Mouse (Mus musculus) frontal cortex, postnatal 14 days (tissue): Measurements from ENCODE around the gene Ankrd9.
A peak's percentile ranks its signal among the peaks of the same experiment; 100 is the strongest.

Experiments
- DNase-seq, 2 experiments: peaks; one replicate each; pipeline ENCODE4 v3.0.0; 2022; ENCODE audit warnings: low spot score in 2 of 2

The Ankrd9 gene

DNA sequence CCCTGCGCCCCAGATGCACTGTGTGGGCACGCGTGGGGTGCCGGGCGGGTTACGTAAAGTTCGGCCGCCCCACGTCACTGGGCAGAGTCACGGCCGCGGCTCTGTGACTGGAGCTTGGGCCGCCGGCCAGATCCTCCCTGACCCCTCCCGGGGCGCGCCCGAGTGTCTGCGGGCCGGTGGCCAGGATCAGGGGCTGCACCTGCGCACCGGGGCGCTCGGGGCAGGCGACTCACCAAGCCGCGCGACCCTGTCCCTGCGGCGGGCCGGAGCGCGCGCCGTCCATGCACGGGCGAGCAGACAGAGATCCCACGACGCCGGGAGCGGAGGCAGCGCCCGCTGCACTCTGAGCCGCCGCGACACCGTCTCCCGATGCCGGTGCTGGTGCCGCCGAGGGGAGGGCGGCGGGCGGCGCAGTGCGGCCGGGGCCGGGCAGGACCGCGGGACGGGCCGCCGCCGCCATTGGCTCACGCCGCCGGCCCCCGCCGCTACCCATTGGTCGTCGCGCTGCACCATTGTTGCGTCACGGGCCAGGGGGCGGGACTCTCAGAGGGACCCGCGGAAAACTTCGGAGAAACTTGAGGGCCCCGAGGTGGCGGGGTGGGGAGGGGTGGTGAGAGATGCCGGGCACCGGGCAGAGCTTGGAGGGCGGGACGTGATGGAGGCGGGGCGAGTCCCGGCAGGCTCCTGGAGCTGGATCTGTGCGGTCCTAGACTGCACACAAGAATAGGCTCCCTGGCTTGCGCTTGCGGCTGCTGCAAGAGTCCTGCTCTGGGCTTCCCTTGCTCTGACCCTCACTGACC is at the start of gene Ankrd9:
Gene Ankrd9, minus strand, starts transcription at position 434 of the 800 bp plus-strand sequence.
- peak; percentile 82 to 87 for DNase-seq

- no peak for DNase-seq
Observed at GRCm38 (mm10) chr12:111021577-111021976, 42.7 kb upstream of the Ankrd9 start.

DNA sequence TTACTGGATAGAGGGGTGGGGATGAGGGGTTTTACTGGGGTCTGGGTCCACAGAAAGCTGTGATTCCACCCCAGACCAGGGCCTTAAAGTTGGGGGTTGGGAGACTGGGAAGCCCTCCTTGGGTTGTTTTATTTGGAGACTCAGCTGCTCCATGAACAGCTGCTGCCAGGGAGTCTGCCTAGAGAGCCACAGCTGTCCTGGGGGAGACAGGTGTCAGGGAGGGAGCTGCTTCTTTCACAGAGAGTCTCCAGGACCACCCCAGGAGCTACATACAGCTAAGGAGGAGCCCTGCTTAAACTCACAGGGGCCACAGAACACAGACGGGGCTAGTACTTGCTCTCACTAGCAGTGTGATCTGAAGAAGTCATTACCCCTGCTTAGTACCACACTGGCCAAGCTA is 42.3 kb upstream of the Ankrd9 start:
- no peak for DNase-seq

DNA sequence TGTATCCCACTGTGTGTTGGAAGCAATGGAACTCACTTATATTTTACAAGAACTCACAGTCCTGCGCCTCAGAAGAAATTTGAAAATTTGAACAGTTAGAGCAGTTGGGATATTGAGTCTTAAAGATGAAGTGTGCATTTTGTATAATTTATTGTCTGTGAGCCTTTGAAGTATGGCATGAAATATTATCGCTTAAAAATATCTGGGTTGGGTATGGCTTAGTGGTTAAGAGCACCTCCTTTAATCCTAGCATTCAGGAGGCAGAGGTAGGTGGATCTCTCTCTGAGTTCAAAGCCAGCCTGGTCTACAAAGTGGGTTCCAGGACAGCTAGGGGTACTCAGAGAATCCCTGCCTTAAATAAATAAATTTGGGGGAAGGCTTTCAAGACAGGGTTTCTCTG is 40.2 kb upstream of the Ankrd9 start:
- DNase-seq, result no peak

- no peak for DNase-seq
Observed at GRCm38 (mm10) chr12:111018068-111018467, 39.2 kb upstream of the Ankrd9 start.

DNA sequence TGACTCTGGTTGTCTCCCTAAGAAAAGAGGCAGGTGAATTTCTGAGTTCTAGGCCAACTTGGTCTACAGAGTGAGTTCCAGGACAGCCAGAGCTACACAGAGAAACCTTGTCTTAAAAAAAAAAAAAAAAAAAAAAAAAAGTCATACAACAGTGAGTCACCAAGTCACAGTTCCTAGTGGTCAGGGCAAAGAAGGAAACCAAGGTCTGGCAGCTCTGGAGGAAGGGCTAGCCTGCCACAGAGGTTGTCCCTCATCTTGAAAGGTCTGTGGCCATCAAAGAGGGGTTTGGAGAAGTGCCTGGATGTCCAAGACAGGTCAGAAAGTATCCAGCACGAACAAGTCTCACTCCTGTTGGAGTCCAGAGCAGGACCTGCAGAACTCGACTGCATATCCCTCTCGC is 38.0 kb upstream of the Ankrd9 start:
- no peak for DNase-seq

GRCm38 (mm10) chr12:111009615-111010257 is 30.9 kb upstream of the Ankrd9 start:
- DNase-seq, result no peak

GRCm38 (mm10) chr12:111008500-111009490 is 30.0 kb upstream of the Ankrd9 start:
- no peak for DNase-seq

DNA sequence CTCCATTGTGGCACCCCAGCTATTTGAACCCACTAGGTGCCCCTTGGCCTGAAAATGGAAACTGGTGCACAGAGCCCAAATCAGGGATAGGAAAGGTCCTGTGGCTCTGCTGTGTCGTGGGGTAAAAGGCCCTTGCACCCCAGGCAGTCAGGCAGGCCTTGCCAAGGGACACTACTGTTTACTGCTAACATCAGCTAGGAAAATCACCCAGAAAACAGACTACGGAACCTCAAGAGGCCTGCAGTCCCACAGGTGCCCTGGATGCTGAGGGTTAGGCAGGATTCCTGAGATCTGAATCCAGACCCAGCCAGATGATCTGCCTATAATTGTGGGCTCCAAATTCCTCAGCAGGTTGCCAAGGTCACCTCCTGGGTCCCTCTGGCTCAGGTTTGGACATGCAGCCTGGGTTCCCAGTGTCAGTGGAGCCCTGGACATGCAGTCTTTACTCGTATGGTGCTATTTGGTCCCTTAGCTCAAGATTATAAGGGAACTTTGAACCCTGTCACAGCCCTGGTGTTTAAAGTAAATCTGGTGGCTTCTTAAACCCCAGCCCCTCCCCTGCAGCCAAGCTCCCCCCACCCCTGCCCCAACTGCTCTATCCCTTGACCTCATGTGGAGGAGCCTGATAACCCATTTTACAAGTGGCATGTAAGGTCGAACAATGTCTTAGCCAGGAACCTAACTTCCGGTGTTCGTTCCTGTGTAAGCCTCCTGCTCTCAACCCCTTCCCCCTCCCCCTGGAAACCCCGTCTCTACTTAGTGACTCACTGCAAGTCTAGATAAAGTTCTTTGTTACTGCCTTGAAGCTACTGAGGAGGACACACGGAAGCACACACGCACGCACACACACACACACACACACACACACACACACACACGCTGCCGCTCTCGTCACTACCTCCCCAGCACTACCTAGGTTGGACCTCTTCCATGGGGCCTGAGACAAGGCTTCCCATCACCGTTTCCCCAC is 28.6 kb upstream of the Ankrd9 start:
- DNase-seq, result no peak

GRCm38 (mm10) chr12:111006339-111006738 is 27.5 kb upstream of the Ankrd9 start:
- no peak for DNase-seq

GRCm38 (mm10) chr12:111005803-111006202 is 27.0 kb upstream of the Ankrd9 start:
- no peak for DNase-seq

- no peak for DNase-seq
Observed at GRCm38 (mm10) chr12:111004142-111004541, 25.3 kb upstream of the Ankrd9 start.

DNA sequence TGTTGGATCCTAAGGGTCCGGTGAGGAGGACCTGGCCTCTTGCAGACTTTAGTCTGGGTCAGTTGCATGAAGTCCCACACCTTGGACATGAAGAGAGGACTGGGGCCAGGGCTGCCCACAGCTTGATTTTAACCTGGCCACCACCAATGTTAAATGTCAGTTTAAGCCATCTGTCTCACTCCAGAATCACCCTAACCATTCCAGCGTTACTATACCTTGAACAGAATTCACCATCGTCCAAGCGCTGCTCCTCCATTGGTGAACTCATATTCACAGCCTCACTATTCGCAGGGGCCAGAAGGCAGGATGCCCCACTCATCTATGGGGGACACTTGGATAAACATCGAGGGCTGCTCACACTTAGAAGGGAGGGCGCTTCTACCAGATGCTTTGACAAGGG is 22.1 kb upstream of the Ankrd9 start:
- no peak for DNase-seq

DNA sequence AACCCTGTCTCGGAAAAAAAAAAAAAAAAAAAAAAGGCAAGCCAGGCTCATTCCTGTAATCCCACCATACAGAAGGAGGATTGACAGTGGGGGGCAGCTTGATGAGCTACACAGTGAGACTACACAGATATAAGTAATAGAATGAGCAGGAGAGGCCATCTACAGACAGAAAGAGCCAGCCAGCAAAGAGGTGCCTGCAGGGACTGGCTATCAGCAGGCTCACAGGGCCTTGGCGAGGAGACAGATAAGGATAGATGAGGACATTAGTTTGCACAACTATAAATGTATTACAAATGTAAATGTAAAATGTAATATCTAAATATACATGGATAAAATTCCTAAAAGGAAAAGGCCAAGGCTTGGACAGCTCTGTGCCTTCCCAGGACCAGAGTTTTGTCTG is 21.0 kb upstream of the Ankrd9 start:
- DNase-seq, result no peak

DNA sequence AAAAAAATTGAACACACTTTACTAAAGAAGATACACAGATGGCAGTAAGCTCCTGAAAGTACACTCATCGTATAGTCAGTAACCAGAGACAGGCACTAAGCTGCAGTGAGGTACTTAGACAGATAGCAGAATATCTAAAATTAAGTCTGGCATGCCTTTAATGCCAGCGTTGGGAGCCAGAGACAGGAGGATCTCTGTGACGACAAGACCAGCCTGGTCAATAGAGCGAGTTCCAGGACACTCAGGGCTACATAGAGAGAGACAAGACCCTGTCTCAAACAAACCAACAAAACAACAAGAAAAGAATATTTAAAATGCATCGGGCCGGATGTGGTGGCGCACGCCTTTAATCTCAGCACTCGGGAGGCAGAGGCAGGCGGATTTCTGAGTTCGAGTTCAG is 19.3 kb upstream of the Ankrd9 start:
- no peak for DNase-seq

DNA sequence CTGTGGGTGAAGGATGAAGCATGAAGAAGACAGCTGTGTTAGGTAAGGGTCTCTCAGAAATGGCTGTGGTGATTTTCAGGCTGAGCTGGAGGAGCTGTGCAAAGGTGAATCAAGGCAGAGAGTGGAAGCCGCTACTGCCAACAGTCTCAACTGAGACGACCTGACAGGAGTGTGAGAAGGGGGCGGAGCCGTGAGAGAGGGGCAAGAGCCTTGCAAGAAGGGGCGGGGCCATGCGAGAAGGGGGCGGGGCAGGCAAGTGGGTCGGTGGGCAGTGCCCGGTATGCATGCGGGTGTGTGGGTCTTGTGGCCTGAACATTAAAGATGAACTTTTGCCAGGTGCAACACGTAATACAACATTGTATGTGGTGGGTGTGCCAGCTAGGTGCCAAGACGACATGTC is 15.8 kb upstream of the Ankrd9 start:
- no peak for DNase-seq

GRCm38 (mm10) chr12:110993226-110993625 is 14.4 kb upstream of the Ankrd9 start:
- no peak for DNase-seq

- DNase-seq, result no peak
Observed at GRCm38 (mm10) chr12:110992771-110993170, 13.9 kb upstream of the Ankrd9 start.

- peak; percentile 75 to 86 for DNase-seq
Observed at GRCm38 (mm10) chr12:110992128-110992553, 13.3 kb upstream of the Ankrd9 start.

DNA sequence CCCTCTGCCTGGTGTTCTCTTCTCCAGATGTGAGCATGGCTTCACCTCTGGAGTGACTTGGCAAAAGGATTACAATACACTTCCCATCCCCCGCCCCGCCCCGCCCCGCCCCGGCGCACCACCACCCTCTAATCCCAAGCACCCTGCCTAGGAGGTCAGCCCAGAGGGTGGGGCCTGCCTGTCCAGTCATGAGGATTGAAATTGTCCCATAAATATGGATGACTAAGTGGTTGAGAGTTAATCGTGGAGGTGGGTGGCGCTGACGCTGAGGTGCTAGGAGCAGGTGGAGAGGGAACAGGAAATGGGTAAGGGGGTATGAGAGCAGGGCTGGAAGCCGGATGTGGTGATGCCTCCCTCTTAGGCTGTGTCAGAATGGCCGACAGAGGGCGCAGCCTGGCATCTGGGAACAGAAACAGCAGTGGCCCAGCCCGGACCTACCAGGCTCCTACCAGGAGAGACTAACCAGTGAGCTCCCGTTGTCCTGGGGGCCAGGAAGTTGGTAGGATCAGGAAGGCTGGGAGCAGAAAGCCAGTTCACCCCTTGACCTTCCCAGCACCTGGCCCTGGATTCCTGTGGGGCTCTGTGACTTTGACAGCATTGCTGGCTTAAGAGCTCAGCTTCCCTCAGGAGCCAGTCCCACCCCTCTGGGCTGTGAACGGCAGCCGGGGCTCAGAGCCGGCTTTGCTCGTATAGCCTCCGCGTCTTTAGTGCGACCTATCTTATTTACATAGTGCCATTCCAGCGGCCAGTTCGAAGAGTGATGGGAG is 12.7 kb upstream of the Ankrd9 start:
- peak; percentile 27 to 40 for DNase-seq
